Mouse (Mus musculus): ENCODE results near the gene Gm3448. TPM values are rescaled to one million over a fixed set of nuclear protein-coding genes. Genes with fewer than 3 reads are reported as not detected.
"Not testable (repeated sequence)": the region's sequence is repeated elsewhere in the genome, so short reads cannot be mapped to it uniquely, and the experiment has no call there.

Gene Gm3448
- polyA plus RNA-seq, 1 experiment: 3.4 TPM

DNA sequence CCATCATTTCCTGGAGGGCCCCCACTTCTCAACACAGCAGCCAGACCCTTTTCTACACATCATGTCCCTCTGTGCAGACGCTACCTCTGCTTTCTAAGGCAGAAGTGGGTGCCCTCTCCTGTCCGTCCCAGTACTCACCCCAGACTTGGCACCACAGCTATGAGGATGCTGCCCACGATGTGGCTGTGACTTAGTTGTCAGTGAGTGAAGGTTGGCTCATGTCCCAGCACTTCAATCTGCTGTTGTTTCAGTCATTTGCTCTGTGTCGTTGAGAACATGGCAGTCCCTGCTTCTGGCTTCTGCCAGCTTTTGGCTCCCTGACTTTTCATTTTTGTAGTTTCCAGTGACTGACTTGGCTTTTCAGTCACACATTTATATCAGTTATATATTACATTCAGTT, 14.6 kb upstream of the Gm3448 start:
- Histone ChIP-seq H3K27ac (ENCODE audit: insufficient read depth, low read length) (no peak overlapping the region), H3K4me3 (replicated peaks; ENCODE audit: insufficient read depth, low read depth, low read length) (no peak overlapping the region), H3K4me1 (ENCODE audit: control insufficient read depth, insufficient read depth, low read length) (no peaks in the 10 kb centered on the region), H3K27me3 (ENCODE audit: control insufficient read depth, insufficient read depth, low read length) (no peaks in the 10 kb centered on the region)
- no peak for DNase-seq
- TF ChIP-seq CTCF (IDR thresholded peaks at IDR 0.05; ENCODE audit: borderline replicate concordance, insufficient read depth, low read depth, low read length) (no peak), POLR2A (IDR thresholded peaks at IDR 0.05; ENCODE audit: borderline replicate concordance, insufficient read depth, low read length) (no peak)
- 20% methylated on average over 4 of the region's 4 CpGs for WGBS

DNA sequence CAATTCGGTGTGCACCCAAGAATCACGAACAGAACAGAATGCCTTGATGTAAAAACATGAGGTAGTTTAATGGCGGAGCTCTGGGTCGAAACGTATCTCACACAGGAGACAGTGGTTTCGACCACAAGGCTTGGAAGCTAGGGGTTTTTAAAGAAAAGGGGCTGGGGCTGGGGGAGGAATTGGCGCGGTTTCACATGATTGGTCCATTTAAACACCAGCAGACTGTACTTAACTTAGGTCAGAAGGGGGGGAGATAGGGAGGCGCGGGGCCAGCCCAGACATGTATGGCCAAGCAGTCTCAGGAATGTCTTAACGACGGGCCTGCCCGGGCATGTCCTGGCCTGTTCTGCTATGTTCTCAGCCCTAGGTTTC, 12.5 kb upstream of the Gm3448 start:
- H3K27me3 ChIP-seq (ENCODE audit: control insufficient read depth, insufficient read depth, low read length); H3K27ac ChIP-seq (ENCODE audit: insufficient read depth, low read length); H3K4me1 ChIP-seq (ENCODE audit: control insufficient read depth, insufficient read depth, low read length); DNase-seq; H3K4me3 ChIP-seq (replicated peaks; ENCODE audit: insufficient read depth, low read depth, low read length): not testable (repeated sequence)
- 91% methylated on average over 12 of the region's 13 CpGs for WGBS

DNA sequence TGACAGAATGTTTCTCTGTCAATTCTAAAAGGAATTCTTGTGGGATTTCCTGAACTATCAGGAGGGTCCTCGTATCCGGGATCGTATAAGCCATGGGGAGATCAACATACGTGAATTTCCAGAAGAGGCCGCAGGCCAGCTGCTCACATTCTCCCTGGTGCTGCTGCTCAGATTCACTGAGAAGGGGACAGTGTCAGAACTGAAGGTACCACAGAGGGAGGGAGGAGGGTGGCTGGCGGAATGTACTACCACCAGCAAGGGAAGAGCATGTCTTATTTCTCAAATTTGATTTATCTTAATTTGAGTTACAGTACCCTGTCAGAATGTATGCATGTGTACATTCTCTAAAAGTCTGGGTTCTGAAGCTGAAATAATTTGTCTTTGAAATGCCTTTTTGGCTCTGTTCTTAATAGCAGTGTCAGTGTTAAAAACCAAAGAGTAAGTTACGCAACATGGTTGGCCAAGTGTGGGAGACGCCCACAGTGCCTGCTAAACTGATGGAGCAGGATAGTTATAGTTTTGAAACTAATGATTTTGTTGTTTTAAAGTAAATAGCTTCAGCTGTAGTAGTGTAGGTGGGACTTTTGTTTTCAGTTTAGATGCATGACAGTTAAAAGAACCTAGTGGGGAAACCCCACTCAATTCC, 12.0 kb upstream of the Gm3448 start:
- whole genome bisulfite sequencing: 93% methylated on average over 6 of the region's 8 CpGs
- DNase-seq: not testable (repeated sequence)

DNA sequence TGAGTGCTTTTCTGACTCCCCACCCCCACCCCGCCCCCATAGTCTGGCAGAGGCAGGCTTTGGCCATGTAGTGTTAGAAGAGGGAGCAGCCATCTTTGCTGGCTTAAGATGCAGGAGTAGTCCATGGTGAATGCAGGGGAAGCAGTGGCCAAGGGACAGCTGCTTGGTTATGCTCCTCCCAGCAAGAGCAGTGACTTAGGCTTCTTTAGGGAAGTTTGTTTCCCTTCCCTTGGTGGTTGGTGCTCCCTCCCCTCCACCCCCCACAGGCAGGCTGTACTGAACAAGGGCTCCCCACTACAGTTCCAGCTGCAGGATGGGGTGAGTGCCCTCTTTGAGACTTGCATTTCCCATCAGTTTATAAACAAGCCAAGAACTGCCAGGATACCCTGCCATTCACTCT, 11.4 kb upstream of the Gm3448 start:
- not testable (repeated sequence) for H3K27ac ChIP-seq (ENCODE audit: insufficient read depth, low read length); DNase-seq; H3K4me1 ChIP-seq (ENCODE audit: control insufficient read depth, insufficient read depth, low read length); H3K4me3 ChIP-seq (replicated peaks; ENCODE audit: insufficient read depth, low read depth, low read length); H3K27me3 ChIP-seq (ENCODE audit: control insufficient read depth, insufficient read depth, low read length)
- WGBS: 45% methylated on average over 1 of the region's 1 CpGs

More for the DNA sequence above, 12.0 kb upstream of the Gm3448 start:
- H3K27me3 ChIP-seq (ENCODE audit: control insufficient read depth, insufficient read depth, low read length); H3K4me1 ChIP-seq (ENCODE audit: control insufficient read depth, insufficient read depth, low read length); H3K4me3 ChIP-seq (replicated peaks; ENCODE audit: insufficient read depth, low read depth, low read length); H3K27ac ChIP-seq (ENCODE audit: insufficient read depth, low read length): not testable (repeated sequence)

DNA sequence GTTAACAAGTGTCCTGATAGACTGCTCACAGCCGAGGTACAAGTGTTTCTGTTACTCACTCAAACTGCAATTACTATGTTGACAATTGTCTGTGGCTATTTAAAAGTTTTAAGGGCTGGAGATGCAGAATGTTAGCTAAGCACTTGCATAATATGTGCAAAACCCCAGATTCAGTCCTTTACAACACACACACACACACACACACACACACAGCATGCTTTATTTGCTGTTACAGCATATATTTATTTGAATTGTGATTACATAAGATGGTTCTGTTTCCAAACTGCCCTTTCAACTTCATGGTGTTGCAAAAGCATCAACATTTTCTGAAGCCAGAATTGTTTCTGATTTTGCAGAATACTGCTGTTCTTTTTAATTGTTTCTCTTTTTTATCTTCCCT, 9.0 kb upstream of the Gm3448 start:
- H3K27me3 ChIP-seq (ENCODE audit: control insufficient read depth, insufficient read depth, low read length); DNase-seq; H3K27ac ChIP-seq (ENCODE audit: insufficient read depth, low read length); H3K4me3 ChIP-seq (replicated peaks; ENCODE audit: insufficient read depth, low read depth, low read length); H3K4me1 ChIP-seq (ENCODE audit: control insufficient read depth, insufficient read depth, low read length): not testable (repeated sequence)
- no CpG with 5 or more reads among the region's 1 CpGs for WGBS

DNA sequence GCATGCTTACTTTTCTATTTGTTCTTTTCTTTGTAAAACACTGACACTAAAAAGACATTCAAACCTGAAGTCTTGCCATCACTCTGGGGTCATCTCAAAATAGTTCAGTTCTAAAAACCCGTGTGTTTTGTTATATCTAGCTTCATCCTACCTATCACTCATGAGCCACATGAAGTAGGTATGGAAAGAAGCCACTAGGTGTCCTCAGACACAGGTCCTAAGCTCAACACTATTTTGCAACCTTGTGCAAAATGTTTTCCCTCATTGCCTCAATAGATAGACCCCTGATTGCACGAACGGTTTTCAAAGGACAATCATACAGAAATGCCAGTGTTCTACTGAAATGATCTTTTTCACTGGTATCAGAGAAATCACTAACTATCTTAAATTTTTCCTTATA, 882 bp downstream of the Gm3448 start:
- not testable (repeated sequence) for H3K27ac ChIP-seq (ENCODE audit: insufficient read depth, low read length); DNase-seq; H3K4me1 ChIP-seq (ENCODE audit: control insufficient read depth, insufficient read depth, low read length); H3K4me3 ChIP-seq (replicated peaks; ENCODE audit: insufficient read depth, low read depth, low read length); H3K27me3 ChIP-seq (ENCODE audit: control insufficient read depth, insufficient read depth, low read length)
- WGBS: no CpG with 5 or more reads among the region's 3 CpGs

DNA sequence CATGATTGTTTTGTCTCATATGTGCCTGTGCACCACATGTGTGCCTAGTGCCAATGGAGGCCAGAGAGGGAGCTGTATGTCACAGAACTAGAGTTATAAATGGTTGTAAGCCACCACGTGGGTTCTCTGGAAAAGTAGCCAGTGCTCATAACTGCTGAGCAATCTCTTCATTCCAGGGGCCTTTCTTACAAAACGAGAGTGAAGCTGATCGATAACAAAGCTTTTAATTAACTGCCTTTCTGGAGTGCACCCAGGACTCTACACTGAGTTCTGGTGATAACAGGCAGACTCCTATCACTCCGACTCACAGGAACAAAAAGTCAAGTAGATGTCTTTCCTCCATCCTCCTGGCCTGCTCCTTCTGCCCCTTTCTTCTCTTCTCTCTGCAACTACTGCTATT, 9.9 kb downstream of the Gm3448 start:
- H3K4me1 ChIP-seq (ENCODE audit: control insufficient read depth, insufficient read depth, low read length); H3K27me3 ChIP-seq (ENCODE audit: control insufficient read depth, insufficient read depth, low read length); DNase-seq; H3K4me3 ChIP-seq (replicated peaks; ENCODE audit: insufficient read depth, low read depth, low read length); H3K27ac ChIP-seq (ENCODE audit: insufficient read depth, low read length): not testable (repeated sequence)
- no CpG with 5 or more reads among the region's 4 CpGs for WGBS

DNA sequence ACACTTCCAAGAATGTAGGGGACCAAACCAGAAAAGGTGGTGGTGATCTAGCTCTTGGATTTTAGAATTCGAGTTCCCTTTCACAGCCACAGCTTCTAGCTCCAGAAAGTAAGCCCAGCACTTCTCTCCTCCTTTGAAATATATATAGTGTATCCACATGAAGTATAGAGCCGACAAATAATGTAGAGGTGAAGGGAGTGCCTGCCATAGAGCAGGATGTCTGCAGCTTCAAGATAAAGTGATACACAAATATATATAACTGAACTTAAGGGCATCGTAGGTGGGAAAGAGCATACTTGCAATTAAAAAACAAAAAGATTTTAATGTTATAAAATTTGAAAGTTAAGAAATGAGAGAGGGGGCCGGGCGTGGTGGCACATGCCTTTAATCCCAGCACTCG, 15.8 kb downstream of the Gm3448 start:
- not testable (repeated sequence) for H3K4me3 ChIP-seq (replicated peaks; ENCODE audit: insufficient read depth, low read depth, low read length); H3K4me1 ChIP-seq (ENCODE audit: control insufficient read depth, insufficient read depth, low read length); DNase-seq; H3K27me3 ChIP-seq (ENCODE audit: control insufficient read depth, insufficient read depth, low read length); H3K27ac ChIP-seq (ENCODE audit: insufficient read depth, low read length)
- no CpG with 5 or more reads among the region's 6 CpGs for WGBS

DNA sequence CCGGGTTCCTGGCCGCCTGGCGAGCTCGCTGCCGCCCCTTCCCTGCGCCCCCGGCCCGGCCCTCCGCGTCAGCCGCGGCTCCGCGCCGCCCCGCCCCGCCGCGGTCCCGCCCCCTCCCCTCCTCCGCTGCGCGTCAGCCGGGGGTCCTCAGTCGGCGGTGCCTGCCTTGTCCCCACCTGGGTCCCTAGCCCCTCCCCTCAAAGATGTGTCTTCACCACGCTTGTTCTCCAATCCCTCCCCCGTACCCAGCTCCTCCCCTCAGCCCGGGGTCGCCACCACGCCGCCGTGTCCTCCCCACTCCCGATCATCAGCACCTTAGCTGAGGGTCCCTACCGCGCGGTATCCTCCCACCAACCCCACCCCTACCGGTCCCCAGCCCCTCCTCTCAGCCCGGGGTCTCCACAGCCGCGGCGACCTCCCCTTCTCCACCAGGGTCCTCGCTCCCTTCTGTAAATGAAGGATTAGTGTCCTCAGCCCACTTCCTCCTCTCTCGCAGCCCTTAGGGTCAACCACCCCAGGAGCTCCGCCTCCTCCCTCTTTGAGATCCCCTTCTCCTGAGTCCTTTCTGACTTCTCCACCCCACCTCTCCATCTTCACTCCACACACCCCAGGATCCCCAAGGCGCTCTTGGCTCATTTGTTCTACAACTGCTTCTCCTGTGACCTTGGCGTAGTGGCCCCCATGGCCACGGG, 16.7 kb downstream of the Gm3448 start:
- H3K4me3 ChIP-seq (replicated peaks; ENCODE audit: insufficient read depth, low read depth, low read length); H3K27ac ChIP-seq (ENCODE audit: insufficient read depth, low read length); DNase-seq; H3K27me3 ChIP-seq (ENCODE audit: control insufficient read depth, insufficient read depth, low read length); H3K4me1 ChIP-seq (ENCODE audit: control insufficient read depth, insufficient read depth, low read length): not testable (repeated sequence)
- WGBS: no CpG with 5 or more reads among the region's 48 CpGs

DNA sequence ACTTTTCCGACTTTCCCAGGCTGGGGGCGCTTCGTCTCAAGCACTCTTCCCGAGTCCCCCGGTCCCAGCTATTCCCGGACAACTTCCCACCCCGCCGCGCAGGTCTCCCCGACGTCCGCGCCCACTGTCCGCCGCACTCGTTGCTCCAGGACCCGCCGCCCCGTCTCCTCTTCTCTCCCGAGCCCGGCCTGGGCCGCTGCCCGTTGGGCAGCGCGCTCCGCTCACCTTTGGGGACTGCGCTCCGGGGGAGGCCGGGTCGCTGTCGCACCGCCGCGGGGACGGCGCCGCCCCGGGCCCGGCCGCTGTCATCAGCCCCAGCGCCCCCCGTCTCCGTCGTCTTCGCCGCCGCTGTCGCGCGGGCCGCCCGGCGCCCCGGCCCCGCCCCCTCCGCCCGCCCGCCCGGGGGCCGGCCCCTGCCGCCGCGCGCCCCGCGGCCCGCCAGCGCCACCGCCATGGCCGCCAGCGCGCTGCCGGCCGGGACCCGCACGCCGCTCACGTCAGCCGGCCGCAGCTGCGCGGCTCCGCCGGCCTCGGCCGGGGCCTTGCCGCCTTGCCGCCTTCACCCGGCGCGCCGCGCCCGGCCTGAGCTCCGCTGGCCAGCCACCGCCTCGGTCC, 17.4 kb downstream of the Gm3448 start:
- not testable (repeated sequence) for DNase-seq; H3K27me3 ChIP-seq (ENCODE audit: control insufficient read depth, insufficient read depth, low read length); H3K27ac ChIP-seq (ENCODE audit: insufficient read depth, low read length); H3K4me1 ChIP-seq (ENCODE audit: control insufficient read depth, insufficient read depth, low read length); H3K4me3 ChIP-seq (replicated peaks; ENCODE audit: insufficient read depth, low read depth, low read length)
- WGBS: no CpG with 5 or more reads among the region's 97 CpGs

DNA sequence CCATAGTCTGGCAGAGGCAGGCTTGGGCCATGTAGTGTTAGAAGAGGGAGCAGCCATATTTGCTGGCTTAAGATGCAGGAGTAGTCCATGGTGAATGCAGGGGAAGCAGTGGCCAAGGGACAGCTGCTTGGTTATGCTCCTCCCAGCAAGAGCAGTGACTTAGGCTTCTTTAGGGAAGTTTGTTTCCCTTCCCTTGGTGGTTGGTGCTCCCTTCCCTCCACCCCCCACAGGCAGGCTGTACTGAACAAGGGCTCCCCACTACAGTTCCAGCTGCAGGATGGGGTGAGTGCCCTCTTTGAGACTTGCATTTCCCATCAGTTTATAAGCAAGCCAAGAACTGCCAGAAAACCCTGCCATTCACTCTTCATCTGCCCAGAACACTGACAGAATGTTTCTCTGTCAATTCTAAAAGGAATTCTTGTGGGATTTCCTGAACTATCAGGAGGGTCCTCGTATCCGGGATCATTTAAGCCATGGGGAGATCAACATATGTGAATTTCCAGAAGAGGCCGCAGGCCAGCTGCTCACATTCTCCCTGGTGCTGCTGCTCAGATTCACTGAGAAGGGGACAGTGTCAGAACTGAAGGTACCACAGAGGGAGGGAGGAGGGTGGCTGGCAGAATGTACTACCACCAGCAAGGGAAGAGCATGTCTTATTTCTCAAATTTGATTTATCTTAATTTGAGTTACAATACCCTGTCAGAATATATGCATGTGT, 19.7 kb downstream of the Gm3448 start:
- not testable (repeated sequence) for H3K27me3 ChIP-seq (ENCODE audit: control insufficient read depth, insufficient read depth, low read length); H3K4me3 ChIP-seq (replicated peaks; ENCODE audit: insufficient read depth, low read depth, low read length); H3K27ac ChIP-seq (ENCODE audit: insufficient read depth, low read length); H3K4me1 ChIP-seq (ENCODE audit: control insufficient read depth, insufficient read depth, low read length)
- WGBS: 71% methylated on average over 3 of the region's 3 CpGs
- DNase-seq: peak; percentile 3 to 14

DNA sequence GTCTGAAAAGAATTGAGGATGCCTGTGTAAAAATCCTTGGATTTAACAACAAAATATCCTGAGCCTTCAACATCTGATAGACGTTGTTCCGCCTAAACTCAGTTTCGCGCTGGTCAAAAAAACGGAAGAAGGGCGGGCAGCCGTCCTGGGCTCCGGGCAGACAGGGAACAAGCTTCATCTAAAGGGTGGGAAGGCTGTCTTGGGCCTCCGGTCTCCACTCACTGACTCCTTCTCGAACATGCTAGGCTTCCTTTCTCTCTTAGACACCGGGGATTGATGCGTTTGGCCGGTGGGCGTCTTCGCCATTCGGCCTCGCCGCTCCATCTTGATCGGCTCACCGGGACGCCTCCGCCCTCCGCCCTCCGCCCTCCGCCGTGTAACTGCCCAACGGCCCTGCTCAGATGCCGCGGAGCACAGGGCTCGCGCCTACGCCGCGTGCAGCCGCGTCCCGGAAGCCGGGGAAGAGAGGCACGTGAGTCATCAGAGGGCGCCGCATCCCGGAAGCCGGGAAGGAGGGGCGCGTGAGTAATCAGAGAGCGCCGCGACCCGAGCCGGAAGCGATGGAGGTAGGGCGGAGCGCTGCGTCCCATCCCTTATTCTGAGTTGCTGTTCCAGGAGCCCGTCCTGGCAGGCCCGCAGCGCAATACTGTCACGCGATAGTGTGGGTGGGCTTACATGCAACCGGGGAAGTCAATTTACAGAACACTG, 31.5 kb downstream of the Gm3448 start, which contains the start of gene Gm3435:
TSS of gene Gm3435 (plus strand) at position 471 of the 708 bp plus-strand sequence.
- not testable (repeated sequence) for H3K27ac ChIP-seq (ENCODE audit: insufficient read depth, low read length); H3K27me3 ChIP-seq (ENCODE audit: control insufficient read depth, insufficient read depth, low read length); H3K4me1 ChIP-seq (ENCODE audit: control insufficient read depth, insufficient read depth, low read length); H3K4me3 ChIP-seq (replicated peaks; ENCODE audit: insufficient read depth, low read depth, low read length); DNase-seq
- WGBS: no CpG with 5 or more reads among the region's 60 CpGs
